Mouse (Mus musculus) ES-E14 (cell line): Measurements from ENCODE around the gene Gjd3. TPM values are rescaled to one million over a fixed set of nuclear protein-coding genes. Genes with fewer than 3 reads are reported as not detected.

Experiments
- DNase-seq: peaks from one replicate; pipeline ENCODE4 v3.0.0-alpha.2; 2013; ENCODE audit warnings: low read depth, low spot score
- H3K27ac ChIP-seq: 2 replicates; pipeline ENCODE4 v1.5.1; 2012; ENCODE audit warnings: low read depth, mild to moderate bottlenecking, low read length, moderate library complexity, mixed read lengths; ENCODE audit not compliant: poor library complexity, insufficient read depth, severe bottlenecking
- H3K36me3 ChIP-seq: 2 replicates; pipeline ENCODE4 v1.6.1; 2012; ENCODE audit warnings: mild to moderate bottlenecking, low read length, moderate library complexity, mixed read lengths; ENCODE audit not compliant: control insufficient read depth, poor library complexity, insufficient read depth, severe bottlenecking
- H3K4me1 ChIP-seq, 2 experiments: fragments of 150-350 bp in 1 of 2; sonication (generic) in 1 of 2; 2 replicates each; pipeline ENCODE4 v1.6.1; 2012; ENCODE audit warnings: low read length in 2 of 2, mild to moderate bottlenecking in 1 of 2, mixed read lengths in 1 of 2; ENCODE audit not compliant: control insufficient read depth in 2 of 2, insufficient read depth in 2 of 2, poor library complexity in 1 of 2
- H3K4me3 ChIP-seq, 2 experiments: fragments of 150-350 bp in 1 of 2; sonication (generic) in 1 of 2; 2 replicates each; pipeline ENCODE4 v1.5.1; 2012; ENCODE audit warnings: low read length in 2 of 2, low read depth in 1 of 2, mild to moderate bottlenecking in 1 of 2, mixed read lengths in 1 of 2; ENCODE audit not compliant: insufficient read depth in 1 of 2, poor library complexity in 1 of 2, severe bottlenecking in 1 of 2
- H3K9ac ChIP-seq: 2 replicates; pipeline ENCODE4 v1.6.1; 2012; ENCODE audit warnings: low read depth, mild to moderate bottlenecking, low read length, mixed read lengths; ENCODE audit not compliant: poor library complexity, insufficient read depth, severe bottlenecking
- H3K9me3 ChIP-seq: fragments of 150-350 bp; sonication (generic); 2 replicates; pipeline ENCODE4 v1.6.1; 2012; ENCODE audit warnings: low read depth, mild to moderate bottlenecking, low read length; ENCODE audit not compliant: control insufficient read depth, insufficient read depth
- CHD2 ChIP-seq: IDR thresholded peaks from 2 replicates; pipeline ENCODE4 v1.6.1; 2014; ENCODE audit warnings: mild to moderate bottlenecking, low read depth, low read length, inconsistent platforms
- HCFC1 ChIP-seq: IDR thresholded peaks from 2 replicates; pipeline ENCODE4 v1.6.1; 2012; ENCODE audit warnings: low read length, inconsistent platforms, borderline replicate concordance; ENCODE audit not compliant: insufficient read depth
- MAFK ChIP-seq: IDR thresholded peaks from 2 replicates; pipeline ENCODE4 v1.6.1; 2014; ENCODE audit warnings: mild to moderate bottlenecking, low read depth, low read length, inconsistent platforms; ENCODE audit not compliant: insufficient read depth
- ZC3H11A ChIP-seq: IDR thresholded peaks from 2 replicates; pipeline ENCODE4 v1.6.1; 2012; ENCODE audit warnings: low read depth, mild to moderate bottlenecking, inconsistent platforms, low read length, borderline replicate concordance
- ZNF384 ChIP-seq: IDR thresholded peaks from 2 replicates; pipeline ENCODE4 v1.6.1; 2012; ENCODE audit warnings: low read depth, low read length, inconsistent platforms
- in situ Hi-C, 2 experiments: fragments of 600-800 bp; cut with MboI; formaldehyde crosslinking; loops; one replicate each; pipeline ENCODE4 v1.15.1; 2025; ENCODE audit warnings: low sequenced_read_pairs in 2 of 2, inconsistent platforms in 1 of 2; ENCODE audit not compliant: unreplicated experiment in 2 of 2
- total RNA-seq: library from RNA; depleted of rRNA; stranded (reverse); fragments of 300-350 nt; gene quantifications from 2 replicates; pipeline ENCODE4 v1.2.3, GENCODE M21; 2012

Gene Gjd3
- total RNA-seq, 1 experiment: 0.27 TPM

- DNase-seq: no peak
- H3K9ac ChIP-seq: peak overlapping the region; percentile 80
- in situ Hi-C loops: no loop called here
- peak overlapping the region; percentile 83 for H3K27ac ChIP-seq
- H3K9me3 ChIP-seq: no peaks in the 10 kb centered on the region
- TF ChIP-seq HCFC1: peak; percentile 52; the same call in 1 of the 2 replicates
- TF ChIP-seq ZC3H11A: no peak
- peaks cover 5 to 20% of the 10 kb centered on the region in 2 experiments for H3K4me1 ChIP-seq
- H3K36me3 ChIP-seq: 0 out of 2 replicates have a peak, but pooled peaks cover 1% of the 10 kb centered on the region
- peak overlapping the region; percentile 70 to 74 for H3K4me3 ChIP-seq
These were observed 22.4 kb downstream of the Gjd3 start for GRCm38 (mm10) chr11:98960313-98960906.

GRCm38 (mm10) chr11:98959437-98960312 lies 23.1 kb downstream of the Gjd3 start:
- in situ Hi-C loops: no loop called here
- H3K27ac ChIP-seq: peak overlapping the region; percentile 83
- peaks cover 6 to 22% of the 10 kb centered on the region in 2 experiments for H3K4me1 ChIP-seq
- H3K9me3 ChIP-seq: no peaks in the 10 kb centered on the region
- no peak for TF ChIP-seq CHD2
- no peak for TF ChIP-seq ZC3H11A
- TF ChIP-seq HCFC1: no peak
- no peak for TF ChIP-seq MAFK
- TF ChIP-seq ZNF384: no peak
- H3K4me3 ChIP-seq: peak overlapping the region; percentile 70 to 74
- no peak for DNase-seq
- peak overlapping the region; percentile 80 for H3K9ac ChIP-seq
- H3K36me3 ChIP-seq: 0 out of 2 replicates have a peak, but pooled peaks cover 1% of the 10 kb centered on the region

DNA sequence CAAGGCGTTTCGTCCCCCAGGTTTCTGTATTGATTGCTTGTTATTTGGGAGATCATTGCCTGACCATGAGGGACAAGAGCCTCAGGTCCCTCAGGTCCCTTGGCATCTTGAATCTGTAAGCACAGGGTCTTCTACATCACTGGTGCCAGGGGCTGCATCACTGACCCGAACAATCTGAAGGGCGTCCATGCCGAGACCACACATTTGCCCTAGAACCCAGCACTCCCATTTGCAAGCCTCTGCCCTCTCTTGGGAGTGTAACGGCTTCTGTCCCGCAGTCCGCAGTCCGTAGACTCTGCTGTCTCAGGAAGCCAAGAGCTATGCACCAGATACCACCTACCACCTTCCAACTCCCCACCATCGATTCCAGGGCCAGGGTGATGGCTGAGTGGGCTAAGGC lies 26.5 kb downstream of the Gjd3 start:
- DNase-seq: no peak
- TF ChIP-seq ZC3H11A (no peak), HCFC1 (no peak), ZNF384 (no peak), CHD2 (no peak), MAFK (no peak)

GRCm38 (mm10) chr11:98955707-98956235 lies 27.0 kb downstream of the Gjd3 start:
- peak overlapping the region; percentile 89; the same call in 1 of the 2 replicates for H3K27ac ChIP-seq
- DNase-seq: no peak
- H3K9me3 ChIP-seq: no peaks in the 10 kb centered on the region
- in situ Hi-C loops: no loop called here
- H3K4me3 ChIP-seq: peak overlapping the region in 1 of 2 experiments; percentile 47; a peak in 2 of 4 replicates
- H3K9ac ChIP-seq: peak overlapping the region; percentile 42; the same call in 1 of the 2 replicates
- peaks cover 1% of the 10 kb centered on the region; the same call in 1 of the 2 replicates for H3K36me3 ChIP-seq
- peaks cover 9 to 39% of the 10 kb centered on the region in 2 experiments for H3K4me1 ChIP-seq
- TF ChIP-seq ZNF384: no peak

More for the DNA sequence above, 26.5 kb downstream of the Gjd3 start:
- in situ Hi-C loops: no loop called here
- H3K4me1 ChIP-seq: peaks cover 9 to 36% of the 10 kb centered on the region in 2 experiments
- H3K36me3 ChIP-seq: peaks cover 1% of the 10 kb centered on the region; the same call in 1 of the 2 replicates
- no peaks in the 10 kb centered on the region for H3K9me3 ChIP-seq
- no peak overlapping the region; the same call in 1 of the 2 replicates for H3K9ac ChIP-seq
- no peak overlapping the region for H3K27ac ChIP-seq
- no peak overlapping the region for H3K4me3 ChIP-seq
